Mouse (Mus musculus) ES-Bruce4 (cell line): ENCODE results near the gene Raet1e.
"Not testable (repeated sequence)": the region's sequence is repeated elsewhere in the genome, so short reads cannot be mapped to it uniquely, and the experiment has no call there.

Experiments
- CTCF ChIP-seq: IDR thresholded peaks from one replicate; pipeline ENCODE4 v1.8.1; 2011; ENCODE audit warnings: low read depth, low read length
- EP300 ChIP-seq: IDR thresholded peaks from 2 replicates; pipeline ENCODE4 v1.6.1; 2011; ENCODE audit warnings: low read depth, low read length; ENCODE audit not compliant: insufficient read depth
- POLR2A ChIP-seq: IDR thresholded peaks from one replicate; pipeline ENCODE4 v1.8.1; 2011; ENCODE audit warnings: low read length; ENCODE audit not compliant: insufficient read depth

DNA sequence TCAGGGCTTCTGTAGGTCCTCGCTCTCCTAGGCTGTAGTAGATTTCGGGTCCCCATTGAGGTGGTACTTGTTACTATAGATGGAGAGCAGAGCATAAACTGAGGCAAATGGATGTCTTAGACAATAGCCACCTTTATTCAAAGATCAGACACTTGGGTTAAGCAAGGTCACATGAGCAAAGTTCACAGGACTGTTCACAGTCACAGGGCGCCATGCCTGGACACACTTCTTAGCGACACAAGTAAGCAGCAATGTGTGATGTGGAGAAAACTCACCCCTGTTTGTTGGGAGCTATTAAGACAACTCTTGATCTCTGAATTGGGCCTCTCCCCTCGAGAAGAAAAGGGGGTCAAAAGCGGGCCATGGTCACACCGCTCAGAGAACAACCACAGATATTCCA lies 231.8 kb downstream of the Raet1e start:
- not testable (repeated sequence) for TF ChIP-seq CTCF, EP300, POLR2A
